Mouse (Mus musculus) bone marrow, adult 2 months (tissue): ENCODE data around the gene Arl6ip6. TPM values are rescaled to one million over a fixed set of nuclear protein-coding genes. Genes with fewer than 3 reads are reported as not detected.

Experiments used
- H3K27ac ChIP-seq: fragments of 200-500 bp; 2 replicates; pipeline ENCODE4 v1.5.1; 2012; ENCODE audit warnings: low read depth, mild to moderate bottlenecking, control low read depth, inconsistent platforms, low read length; ENCODE audit not compliant: control insufficient read depth, poor library complexity, insufficient read depth
- H3K4me1 ChIP-seq: fragments of 200-500 bp; 2 replicates; pipeline ENCODE4 v1.6.1; 2011; ENCODE audit warnings: low read length; ENCODE audit not compliant: control insufficient read depth, insufficient read depth
- H3K4me3 ChIP-seq: fragments of 200-500 bp; replicated peaks from 2 replicates; pipeline ENCODE3; 2011; ENCODE audit warnings: mild to moderate bottlenecking, low read depth, low read length, control low read depth; ENCODE audit not compliant: control insufficient read depth
- CTCF ChIP-seq: fragments of 200-500 bp; IDR thresholded peaks from 2 replicates; pipeline ENCODE4 v1.5.1; 2011; ENCODE audit warnings: low read length, control low read depth; ENCODE audit not compliant: control insufficient read depth, insufficient read depth
- POLR2A ChIP-seq: fragments of 200-500 bp; IDR thresholded peaks from 2 replicates; pipeline ENCODE4 v1.6.1; 2011; ENCODE audit warnings: low read depth, mild to moderate bottlenecking, control low read depth, low read length, borderline replicate concordance; ENCODE audit not compliant: control insufficient read depth
- WGBS: fragments of 180-500 bp; shearing (Covaris S2); methylation state at CpG from one replicate; pipeline ENCODE4 v1.1.7; 2018; 5-methylcytosine and 5-hydroxymethylcytosine counted together
- polyA plus RNA-seq: library from polyadenylated mRNA; stranded (reverse); fragments of >200 nt; gene quantifications from 2 replicates; pipeline ENCODE4 v1.2.4, GENCODE M21; 2011; ENCODE audit warnings: low replicate concordance; ENCODE audit not compliant: missing spikeins, insufficient read depth, insufficient read length

Arl6ip6 gene
- polyA plus RNA-seq, 1 experiment: 15.0 TPM

DNA sequence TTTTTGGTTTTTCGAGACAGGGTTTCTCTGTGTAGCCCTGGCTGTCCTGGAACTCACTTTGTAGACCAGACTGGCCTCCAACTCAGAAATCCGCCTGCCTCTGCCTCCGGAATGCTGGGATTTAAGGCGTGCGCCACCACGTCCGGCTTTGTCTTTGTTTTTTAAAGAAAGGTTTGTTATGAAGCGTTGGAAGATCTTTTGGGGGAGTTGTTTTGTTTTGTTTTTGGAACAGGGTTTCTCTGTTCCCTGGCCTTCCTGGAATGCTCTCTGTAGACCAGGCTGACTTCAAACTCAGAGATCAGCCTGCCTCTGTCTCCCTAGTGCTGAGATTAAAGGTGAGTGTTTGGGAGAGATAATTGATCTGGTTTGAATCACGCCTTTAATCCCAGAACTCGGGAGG is 4.9 kb downstream of the Arl6ip6 start:
- Histone ChIP-seq H3K4me1 (no peaks in the 10 kb centered on the region), H3K4me3 (no peak overlapping the region), H3K27ac (no peak overlapping the region)
- 89% methylated on average over 10 of the region's 10 CpGs for WGBS
- TF ChIP-seq POLR2A (no peak), CTCF (no peak)

DNA sequence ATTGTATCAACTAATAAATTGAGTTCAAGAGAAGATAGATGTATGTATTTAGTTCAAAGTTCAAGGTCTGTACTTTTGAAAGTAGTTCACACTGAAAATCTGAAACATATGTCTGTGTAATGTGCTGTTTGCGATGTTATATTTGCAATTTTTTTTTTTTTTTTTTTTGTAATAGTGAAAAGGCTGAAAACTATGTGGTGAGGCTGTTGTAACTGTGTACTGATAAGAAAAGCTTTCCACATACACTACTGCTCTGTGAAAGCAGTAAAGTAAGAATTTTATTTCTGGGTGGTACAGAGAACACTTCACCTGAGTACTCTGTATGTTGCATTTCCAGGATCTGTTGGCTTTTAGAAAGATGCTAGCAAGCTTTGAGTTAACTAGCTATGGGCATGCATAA is 7.7 kb downstream of the Arl6ip6 start:
- 64% methylated on average over 1 of the region's 1 CpGs for WGBS
- Histone ChIP-seq H3K4me3 (no peak overlapping the region), H3K27ac (no peak overlapping the region), H3K4me1 (no peaks in the 10 kb centered on the region)
- TF ChIP-seq POLR2A (no peak), CTCF (no peak)

- 30% methylated on average over 4 of the region's 4 CpGs for WGBS
- peak overlapping the region; percentile 7; the same call in 1 of the 2 replicates for H3K27ac ChIP-seq
- H3K4me1 ChIP-seq: no peaks in the 10 kb centered on the region; the same call in 1 of the 2 replicates
- TF ChIP-seq CTCF (no peak), POLR2A (no peak)
- H3K4me3 ChIP-seq: no peak overlapping the region
These were observed 8.8 kb downstream of the Arl6ip6 start for GRCm38 (mm10) chr2:53200164-53200885.

GRCm38 (mm10) chr2:53204373-53205274 is 13.1 kb downstream of the Arl6ip6 start:
- WGBS: 54% methylated on average over 5 of the region's 5 CpGs
- H3K27ac ChIP-seq: no peak overlapping the region
- H3K4me1 ChIP-seq: no peaks in the 10 kb centered on the region; the same call in 1 of the 2 replicates
- H3K4me3 ChIP-seq: no peak overlapping the region
- TF ChIP-seq CTCF (no peak), POLR2A (no peak)

DNA sequence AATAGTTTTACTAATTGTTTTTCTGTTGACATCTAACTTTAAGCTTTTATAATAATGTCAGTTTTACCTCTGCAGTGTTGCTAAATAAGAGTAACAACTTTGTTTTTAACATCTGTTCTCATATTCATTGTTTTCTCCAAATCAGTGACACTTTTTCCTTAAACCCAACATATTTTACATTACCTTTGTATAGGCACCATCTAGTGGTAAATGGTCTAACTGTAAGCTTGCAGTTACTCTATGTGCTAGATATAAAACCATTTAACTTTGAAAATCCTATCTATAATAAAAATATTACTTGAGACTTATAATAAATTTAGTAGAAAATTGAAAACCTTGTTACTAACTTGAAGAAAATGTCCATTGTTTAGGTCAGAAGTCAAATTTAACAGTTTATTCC is 15.2 kb downstream of the Arl6ip6 start:
- Histone ChIP-seq H3K27ac (no peak overlapping the region), H3K4me3 (no peak overlapping the region), H3K4me1 (no peaks in the 10 kb centered on the region; the same call in 1 of the 2 replicates)
- TF ChIP-seq POLR2A (no peak), CTCF (no peak)

DNA sequence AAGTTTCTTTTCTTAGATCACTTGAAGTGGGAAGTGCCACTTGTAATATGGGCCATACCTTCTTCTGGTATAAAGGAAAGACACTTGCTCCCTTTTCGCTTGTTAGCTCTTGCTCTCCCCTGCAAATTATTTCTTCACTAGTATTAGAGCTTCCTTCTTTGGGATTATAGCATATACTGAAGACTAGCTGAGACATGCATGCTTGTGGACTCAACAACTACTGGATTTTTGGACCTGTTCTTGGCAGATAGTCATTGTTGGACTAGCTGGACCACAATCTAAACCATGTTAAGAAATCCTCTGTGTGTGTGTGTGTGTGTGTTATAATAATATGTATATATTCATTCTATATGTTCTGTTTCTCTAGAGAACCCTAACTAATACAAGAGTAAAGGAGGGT is 22.0 kb downstream of the Arl6ip6 start:
- Histone ChIP-seq H3K4me1 (no peaks in the 10 kb centered on the region), H3K27ac (no peak overlapping the region), H3K4me3 (no peak overlapping the region)
- TF ChIP-seq CTCF (no peak), POLR2A (no peak)
- 89% methylated on average over 1 of the region's 1 CpGs for WGBS

GRCm38 (mm10) chr2:53222242-53222641 is 30.7 kb downstream of the Arl6ip6 start:
- Histone ChIP-seq H3K4me3 (no peak overlapping the region), H3K4me1 (no peaks in the 10 kb centered on the region), H3K27ac (no peak overlapping the region)
- WGBS: 94% methylated on average over 5 of the region's 5 CpGs
- TF ChIP-seq CTCF (no peak), POLR2A (no peak)

DNA sequence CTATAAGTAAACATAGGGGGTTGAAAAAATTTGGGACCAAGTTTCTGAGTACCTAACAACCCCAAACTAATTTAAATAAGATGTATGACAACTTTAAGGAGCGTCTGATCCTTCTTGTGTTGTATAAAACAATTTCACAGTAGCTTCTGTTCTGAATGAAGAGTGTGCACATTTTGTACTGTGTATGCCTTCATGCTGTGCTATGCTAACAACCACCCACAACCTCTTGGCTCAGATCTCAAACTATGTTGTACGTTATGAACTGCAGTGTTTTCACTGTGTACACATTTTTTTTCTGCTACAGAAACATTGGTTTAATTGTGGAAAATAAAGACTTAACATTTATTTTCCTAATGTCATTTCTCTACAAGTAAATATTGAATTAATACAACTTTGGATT is 65.5 kb downstream of the Arl6ip6 start:
- 57% methylated on average over 2 of the region's 2 CpGs for WGBS
- Histone ChIP-seq H3K4me3 (no peak overlapping the region), H3K27ac (no peak overlapping the region), H3K4me1 (no peaks in the 10 kb centered on the region)
- no peak for TF ChIP-seq CTCF
- no peak for TF ChIP-seq POLR2A

Other genes starting within 250 kb of the Arl6ip6 start
- 53.6 and 83.0 TPM in 2 replicates for gene Prpf40a, start 442 bp upstream of the Arl6ip6 start, polyA plus RNA-seq